Mouse (Mus musculus): ENCODE measurements around the gene Nras. TPM values are rescaled to one million over a fixed set of nuclear protein-coding genes. Genes with fewer than 3 reads are reported as not detected.

Nras gene
- polyA plus RNA-seq, 1 experiment from 2014 or later: 123 TPM

DNA sequence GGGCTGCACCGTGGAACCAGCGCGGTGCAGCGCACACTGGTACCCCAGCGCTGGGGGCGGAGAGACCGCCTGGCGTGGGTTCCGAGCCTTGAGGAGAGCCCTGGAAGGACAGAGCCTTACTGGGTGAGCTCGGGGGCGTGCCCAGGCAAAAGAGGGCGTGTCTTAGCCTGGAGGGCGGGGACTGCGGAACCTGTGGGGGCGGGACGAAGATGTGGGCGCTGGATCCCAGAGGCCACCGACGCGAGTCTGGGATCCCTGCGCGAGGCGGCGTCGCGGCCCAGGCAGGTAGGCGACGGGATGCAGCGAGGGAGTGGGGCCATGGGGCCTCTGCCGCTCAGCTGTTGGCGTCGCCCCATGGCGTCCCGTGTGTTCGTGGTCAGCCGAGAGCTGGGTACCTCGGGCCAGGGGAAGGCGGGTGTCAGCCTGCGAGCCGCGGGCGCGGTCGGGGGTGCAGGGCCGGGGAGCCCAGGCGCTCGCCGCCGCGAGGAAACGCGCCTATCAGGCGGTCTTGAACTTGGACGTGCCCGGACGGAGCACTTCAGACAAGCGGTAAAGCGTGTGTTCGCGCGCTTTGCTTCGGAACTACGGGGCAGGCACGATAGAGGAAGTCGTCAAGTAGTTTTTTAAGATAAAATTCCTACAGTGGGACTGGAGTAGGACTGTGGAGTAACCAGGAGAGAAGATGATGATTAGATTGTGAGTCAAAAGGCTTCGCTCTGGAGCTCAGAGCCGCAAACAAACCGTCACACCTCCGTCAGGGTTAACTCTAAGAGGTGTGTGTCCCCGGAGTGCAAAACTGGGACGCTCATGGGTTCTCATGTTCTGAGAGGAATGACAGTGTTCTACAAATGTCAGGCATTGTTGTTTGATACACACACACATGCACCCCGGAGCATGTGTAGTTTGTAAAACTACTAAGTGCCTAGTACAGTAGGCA is 44.6 kb downstream of the Nras start, which contains the start of gene Dennd2c:
TSS of gene Dennd2c (plus strand) at position 151 of the 937 bp plus-strand sequence.
- Histone ChIP-seq H3K27me3 (ENCODE audit: low read depth, poor library complexity, severe bottlenecking) (peaks cover 31% of the 10 kb centered on the region), H3K4me1 (peaks cover 14% of the 10 kb centered on the region), H3K36me3 (no peaks in the 10 kb centered on the region), H3K4me3 (peak within 1 kb of the TSS; percentile 79), H3K27ac (peak within 1 kb of the TSS; percentile 83), H3K9me3 (replicated peaks) (no peaks in the 10 kb centered on the region)
- WGBS: 1% methylated on average over 72 of the region's 72 CpGs
- DNase-seq (ENCODE audit: low spot score): peak; percentile 91

DNA sequence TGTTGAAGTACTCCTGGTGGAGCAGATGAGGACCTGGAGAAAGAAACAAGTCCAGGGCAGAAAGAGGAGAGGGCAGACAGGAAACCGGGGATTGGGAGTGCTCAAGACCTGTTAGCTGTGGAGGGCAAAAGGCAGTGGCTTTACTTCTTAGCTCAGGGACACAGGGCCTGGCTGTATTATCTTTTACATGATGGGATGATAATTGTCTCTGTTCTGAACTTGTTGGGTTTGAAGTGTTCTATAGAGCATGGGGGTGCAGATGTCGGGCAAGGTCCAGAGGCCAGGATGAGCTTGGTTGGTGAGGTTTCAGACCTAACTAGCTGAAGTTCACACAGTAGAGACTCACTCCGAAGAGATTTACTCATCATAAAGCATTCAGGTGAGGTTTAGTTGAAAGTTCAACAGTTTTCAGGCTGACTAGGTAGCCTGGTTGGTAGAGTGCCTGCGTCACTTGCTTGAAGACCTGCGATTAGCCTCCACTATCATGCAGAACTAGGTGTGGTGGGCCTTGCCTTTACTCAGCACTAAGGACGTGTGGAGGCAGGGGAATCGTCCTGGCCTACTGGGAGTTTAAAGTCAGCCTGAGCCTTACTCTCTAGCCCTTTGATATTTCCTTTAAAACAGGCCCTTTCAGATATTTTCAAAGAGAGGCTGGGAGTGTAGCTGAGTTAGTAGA is 49.6 kb downstream of the Nras start:
- no peaks in the 10 kb centered on the region for H3K36me3 ChIP-seq
- H3K4me3 ChIP-seq: no peak overlapping the region
- H3K4me1 ChIP-seq: peaks cover 8% of the 10 kb centered on the region
- H3K9me3 ChIP-seq (replicated peaks): no peaks in the 10 kb centered on the region
- no peak for DNase-seq (ENCODE audit: low spot score)
- H3K27me3 ChIP-seq (ENCODE audit: low read depth, poor library complexity, severe bottlenecking): peaks cover 20% of the 10 kb centered on the region
- no peak overlapping the region for H3K27ac ChIP-seq
- 83% methylated on average over 7 of the region's 7 CpGs for WGBS

DNA sequence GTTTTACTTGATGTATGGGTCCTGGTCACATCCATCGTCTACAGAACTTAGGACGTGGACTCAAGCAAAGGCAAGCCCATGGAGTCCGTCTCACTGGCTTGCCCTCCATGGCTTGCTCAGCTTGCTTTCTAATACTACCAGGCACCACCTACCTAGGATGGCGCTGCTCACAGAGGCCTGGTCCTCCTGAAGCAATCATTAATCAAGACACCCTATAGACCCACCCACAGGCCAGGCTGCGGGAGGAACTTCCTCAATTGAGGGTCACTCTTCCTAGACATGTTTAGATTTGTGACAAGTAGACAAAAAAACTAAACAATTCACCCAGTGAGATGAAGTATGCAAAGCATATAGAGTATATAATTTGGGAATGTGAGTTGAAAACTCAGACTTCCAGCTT is 54.1 kb downstream of the Nras start:
- Histone ChIP-seq H3K4me3 (no peak overlapping the region), H3K27ac (no peak overlapping the region), H3K36me3 (no peaks in the 10 kb centered on the region), H3K27me3 (ENCODE audit: low read depth, poor library complexity, severe bottlenecking) (no peaks in the 10 kb centered on the region), H3K4me1 (0 out of 2 replicates have a peak, but pooled peaks cover 4% of the 10 kb centered on the region), H3K9me3 (replicated peaks) (no peaks in the 10 kb centered on the region)
- WGBS: 70% methylated on average over 5 of the region's 5 CpGs
- DNase-seq (ENCODE audit: low spot score): no peak

Other genes with a start within 250 kb of the Nras start
- gene Sycp1, start 122.2 kb upstream of the Nras start, polyA plus RNA-seq (2016; fragmentation: Nextera tagmentation; extraction: Ambion mirVana): not detected in 2 replicates
- not detected in 2 replicates for gene Nr1h5, start 94.2 kb upstream of the Nras start, polyA plus RNA-seq (2016; fragmentation: Nextera tagmentation; extraction: Ambion mirVana)
- gene Sike1, start 62.6 kb upstream of the Nras start, polyA plus RNA-seq (2016; fragmentation: Nextera tagmentation; extraction: Ambion mirVana): 46.9 and 53.9 TPM in 2 replicates
- gene Csde1, start 37.9 kb upstream of the Nras start, polyA plus RNA-seq (2016; fragmentation: Nextera tagmentation; extraction: Ambion mirVana): 380 and 462 TPM in 2 replicates
- gene Ampd1, start 15.7 kb downstream of the Nras start, polyA plus RNA-seq (2016; fragmentation: Nextera tagmentation; extraction: Ambion mirVana): 0.10 TPM in 1 of 2 replicates, not detected in the other
- gene Dennd2c, start 44.3 kb downstream of the Nras start, polyA plus RNA-seq (2016; fragmentation: Nextera tagmentation; extraction: Ambion mirVana): 1.7 and 3.1 TPM in 2 replicates
- 234 and 238 TPM in 2 replicates for gene Bcas2, start 113.4 kb downstream of the Nras start, polyA plus RNA-seq (2016; fragmentation: Nextera tagmentation; extraction: Ambion mirVana)
- 34.0 and 36.3 TPM in 2 replicates for gene Trim33, start 221.0 kb downstream of the Nras start, polyA plus RNA-seq (2016; fragmentation: Nextera tagmentation; extraction: Ambion mirVana)

Measured in limb, embryonic 10.5 days (tissue).